Mouse (Mus musculus) heart, embryonic 11.5 days (tissue): ENCODE data around the gene Sept10. TPM values are rescaled to one million over a fixed set of nuclear protein-coding genes. Genes with fewer than 3 reads are reported as not detected.
"Not testable (repeated sequence)": the region's sequence is repeated elsewhere in the genome, so short reads cannot be mapped to it uniquely, and the experiment has no call there.

Experiments used
- ATAC-seq: fragments of 200-750 bp; cut with Nextera tagmentation; replicated peaks from 2 replicates; pipeline ENCODE4 v1.8.0; 2017; ENCODE audit warnings: moderate library complexity; ENCODE audit not compliant: insufficient number of reproducible peaks, low FRiP score, low TSS enrichment
- H3K27ac ChIP-seq: fragments of 300-500 bp; sonication (generic); 2 replicates; pipeline ENCODE4 v1.5.1; 2014; ENCODE audit warnings: mild to moderate bottlenecking, low read depth, low read length
- H3K27me3 ChIP-seq: fragments of 300-500 bp; sonication (generic); 2 replicates; pipeline ENCODE4 v1.6.1; 2014; ENCODE audit warnings: mild to moderate bottlenecking, low read length, mixed read lengths; ENCODE audit not compliant: control insufficient read depth, insufficient read depth
- H3K36me3 ChIP-seq: fragments of 300-500 bp; sonication (generic); 2 replicates; pipeline ENCODE4 v1.6.1; 2014; ENCODE audit warnings: mild to moderate bottlenecking, low read length, moderate library complexity, mixed read lengths; ENCODE audit not compliant: control insufficient read depth, insufficient read depth
- H3K4me1 ChIP-seq: fragments of 300-500 bp; sonication (generic); 2 replicates; pipeline ENCODE4 v1.6.1; 2014; ENCODE audit warnings: low read length; ENCODE audit not compliant: control insufficient read depth, insufficient read depth
- H3K4me2 ChIP-seq: fragments of 300-500 bp; sonication (generic); 2 replicates; pipeline ENCODE4 v1.6.1; 2014; ENCODE audit warnings: mild to moderate bottlenecking, moderate library complexity
- H3K4me3 ChIP-seq: fragments of 300-500 bp; sonication (generic); 2 replicates; pipeline ENCODE4 v1.5.1; 2014; ENCODE audit warnings: low read depth, low read length
- H3K9ac ChIP-seq: fragments of 300-500 bp; sonication (generic); 2 replicates; pipeline ENCODE4 v1.6.1; 2014; ENCODE audit warnings: mild to moderate bottlenecking, low read depth, low read length, moderate library complexity
- H3K9me3 ChIP-seq: fragments of 300-500 bp; sonication (generic); replicated peaks from 2 replicates; pipeline ENCODE4 v1.6.1; 2016; ENCODE audit warnings: low read length; ENCODE audit not compliant: control insufficient read depth
- WGBS: fragments of 180-500 bp; shearing (Covaris S2); extraction: QIAGEN DNeasy Blood & Tissue Kit; methylation state at CpG from one replicate; pipeline ENCODE4 v1.1.7; 2014; ENCODE audit not compliant: insufficient replicate concordance; 5-methylcytosine and 5-hydroxymethylcytosine counted together
- polyA plus RNA-seq: library from polyadenylated mRNA; unstranded; fragments of >200 nt; fragmentation: Nextera tagmentation; extraction: Ambion mirVana; gene quantifications from 2 replicates; pipeline ENCODE4 v1.2.1, GENCODE M21; 2014

The Sept10 gene
- polyA plus RNA-seq, 1 experiment from 2014 or later: 40.3 TPM

- Histone ChIP-seq H3K9me3 (no peaks in the 10 kb centered on the region), H3K4me2 (peak overlapping the region; percentile 16; the same call in 1 of the 2 replicates), H3K4me3 (no peak overlapping the region), H3K27ac (no peak overlapping the region), H3K27me3 (no peaks in the 10 kb centered on the region; the same call in none of the 2 replicates), H3K9ac (no peak overlapping the region), H3K36me3 (no peaks in the 10 kb centered on the region), H3K4me1 (peaks cover 8% of the 10 kb centered on the region)
- WGBS: 26% methylated on average over 15 of the region's 15 CpGs
- ATAC-seq: no peak
Measured at GRCm38 (mm10) chr10:59114535-59115291, 106.9 kb downstream of the Sept10 start.

- no peak overlapping the region for H3K4me3 ChIP-seq
- H3K9ac ChIP-seq: no peak overlapping the region
- no peaks in the 10 kb centered on the region; the same call in none of the 2 replicates for H3K27me3 ChIP-seq
- ATAC-seq: no peak
- H3K27ac ChIP-seq: no peak overlapping the region
- H3K36me3 ChIP-seq: no peaks in the 10 kb centered on the region
- WGBS: 84% methylated on average over 9 of the region's 9 CpGs
- no peak overlapping the region for H3K4me2 ChIP-seq
- peaks cover 8% of the 10 kb centered on the region for H3K4me1 ChIP-seq
- H3K9me3 ChIP-seq: no peaks in the 10 kb centered on the region
Measured at GRCm38 (mm10) chr10:59113386-59113785, 108.3 kb downstream of the Sept10 start.

- 90% methylated on average over 8 of the region's 8 CpGs for WGBS
- Histone ChIP-seq H3K9me3 (no peaks in the 10 kb centered on the region), H3K27me3 (no peaks in the 10 kb centered on the region; the same call in none of the 2 replicates), H3K4me3 (no peak overlapping the region), H3K9ac (no peak overlapping the region), H3K36me3 (no peaks in the 10 kb centered on the region), H3K27ac (no peak overlapping the region), H3K4me1 (peaks cover 8% of the 10 kb centered on the region), H3K4me2 (no peak overlapping the region)
- ATAC-seq: no peak
Measured at GRCm38 (mm10) chr10:59112755-59113154, 108.9 kb downstream of the Sept10 start.

- no peaks in the 10 kb centered on the region for H3K9me3 ChIP-seq
- H3K27me3 ChIP-seq: no peaks in the 10 kb centered on the region; the same call in 1 of the 2 replicates
- H3K27ac ChIP-seq: no peak overlapping the region
- ATAC-seq: no peak
- no peak overlapping the region for H3K4me3 ChIP-seq
- H3K36me3 ChIP-seq: no peaks in the 10 kb centered on the region
- H3K9ac ChIP-seq: no peak overlapping the region
- WGBS: 83% methylated on average over 7 of the region's 7 CpGs
- H3K4me2 ChIP-seq: no peak overlapping the region
- H3K4me1 ChIP-seq: peaks cover 8% of the 10 kb centered on the region
Measured at GRCm38 (mm10) chr10:59110386-59110785, 111.3 kb downstream of the Sept10 start.

- no peaks in the 10 kb centered on the region; the same call in 1 of the 2 replicates for H3K4me1 ChIP-seq
- WGBS: 37% methylated on average over 2 of the region's 2 CpGs
- no peaks in the 10 kb centered on the region for H3K9me3 ChIP-seq
- H3K36me3 ChIP-seq: no peaks in the 10 kb centered on the region
- no peak overlapping the region for H3K4me3 ChIP-seq
- no peaks in the 10 kb centered on the region; the same call in 1 of the 2 replicates for H3K27me3 ChIP-seq
- ATAC-seq: no peak
- H3K9ac ChIP-seq: no peak overlapping the region
- H3K4me2 ChIP-seq: no peak overlapping the region
- no peak overlapping the region for H3K27ac ChIP-seq
Measured at GRCm38 (mm10) chr10:59109015-59109414, 112.6 kb downstream of the Sept10 start.

- H3K36me3 ChIP-seq: no peaks in the 10 kb centered on the region
- H3K4me3 ChIP-seq: no peak overlapping the region
- H3K27ac ChIP-seq: no peak overlapping the region
- no peak overlapping the region for H3K9ac ChIP-seq
- H3K4me1 ChIP-seq: no peaks in the 10 kb centered on the region; the same call in 1 of the 2 replicates
- H3K9me3 ChIP-seq: no peaks in the 10 kb centered on the region
- H3K27me3 ChIP-seq: no peaks in the 10 kb centered on the region
- ATAC-seq: no peak
- 81% methylated on average over 3 of the region's 3 CpGs for WGBS
- no peak overlapping the region for H3K4me2 ChIP-seq
Measured at GRCm38 (mm10) chr10:59106644-59107043, 115.0 kb downstream of the Sept10 start.

- no peak for ATAC-seq
- WGBS: 71% methylated on average over 8 of the region's 8 CpGs
- H3K27me3 ChIP-seq: no peaks in the 10 kb centered on the region
- H3K4me3 ChIP-seq: no peak overlapping the region
- H3K36me3 ChIP-seq: no peaks in the 10 kb centered on the region
- H3K27ac ChIP-seq: no peak overlapping the region
- no peak overlapping the region for H3K4me2 ChIP-seq
- no peaks in the 10 kb centered on the region for H3K9me3 ChIP-seq
- no peaks in the 10 kb centered on the region; the same call in 1 of the 2 replicates for H3K4me1 ChIP-seq
- no peak overlapping the region for H3K9ac ChIP-seq
Measured at GRCm38 (mm10) chr10:59105885-59106284, 115.8 kb downstream of the Sept10 start.

- Histone ChIP-seq H3K4me3 (no peak overlapping the region), H3K4me2 (no peak overlapping the region), H3K27me3 (no peaks in the 10 kb centered on the region), H3K27ac (no peak overlapping the region), H3K36me3 (no peaks in the 10 kb centered on the region), H3K9me3 (no peaks in the 10 kb centered on the region), H3K4me1 (no peaks in the 10 kb centered on the region; the same call in 1 of the 2 replicates), H3K9ac (no peak overlapping the region)
- 84% methylated on average over 5 of the region's 5 CpGs for WGBS
- ATAC-seq: no peak
Measured at GRCm38 (mm10) chr10:59104683-59105082, 117.0 kb downstream of the Sept10 start.

- not testable (repeated sequence) for H3K36me3 ChIP-seq, H3K27me3 ChIP-seq, H3K4me3 ChIP-seq, H3K4me1 ChIP-seq, ATAC-seq, H3K9ac ChIP-seq, H3K4me2 ChIP-seq, H3K9me3 ChIP-seq, H3K27ac ChIP-seq
- WGBS: 86% methylated on average over 5 of the region's 5 CpGs
Measured at GRCm38 (mm10) chr10:59103076-59103475, 118.6 kb downstream of the Sept10 start.
